Mouse (Mus musculus) adrenal gland, adult 2 months (tissue): ENCODE results near the gene Vmn2r89. TPM values are rescaled to one million over a fixed set of nuclear protein-coding genes. Genes with fewer than 3 reads are reported as not detected.
A peak's percentile ranks its signal among the peaks of the same experiment; 100 is the strongest.
"Not testable (repeated sequence)": the region's sequence is repeated elsewhere in the genome, so short reads cannot be mapped to it uniquely, and the experiment has no call there.

Experiments
- DNase-seq: peaks from one replicate; pipeline ENCODE4 v3.0.0; 2021
- long read RNA-seq: library from polyadenylated mRNA; stranded (forward); transcript quantifications from one replicate; pipeline ENCODE4 v2.0.0, GENCODE M21; 2021
- polyA plus RNA-seq: library from polyadenylated mRNA; depleted of rRNA; stranded (reverse); fragments of >200 nt; gene quantifications from 2 replicates; pipeline ENCODE4 v1.2.3, GENCODE M21; 2012; rRNA removed
- total RNA-seq, 2 experiments: library from RNA; stranded (reverse); gene quantifications; 2 replicates each; pipeline ENCODE4 v1.2.3; 2021

Vmn2r89 gene
- total RNA-seq (not detected), polyA plus RNA-seq (not detected in 2 replicates)
- long read RNA-seq, result 0 reads

DNA sequence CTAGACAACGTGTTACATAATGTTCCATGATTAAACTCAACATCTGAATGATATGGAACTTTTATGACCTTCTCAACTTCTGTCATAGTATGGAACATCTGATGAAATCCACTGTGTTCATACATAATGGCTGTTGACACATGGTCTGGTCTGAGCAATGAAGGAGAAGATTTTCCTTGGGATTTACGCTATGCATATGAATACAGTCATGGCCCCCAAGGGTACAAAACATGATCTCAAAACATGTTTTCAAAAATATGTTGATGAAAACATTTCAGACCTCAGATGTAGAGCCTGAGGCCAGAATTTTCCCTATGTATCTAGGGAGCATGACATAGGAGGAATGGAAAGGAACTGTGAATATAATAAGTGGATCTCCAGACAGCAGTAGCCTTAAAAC is at the start of gene Vmn2r89:
Gene Vmn2r89, plus strand, starts transcription at position 301 of the 400 bp plus-strand sequence.
- DNase-seq, result not testable (repeated sequence)

GRCm38 (mm10) chr14:51410520-51410919 is 41.1 kb upstream of the Vmn2r89 start, which contains the start of gene Vmn2r88:
TSS of gene Vmn2r88 (plus strand) at chr14:51410820.
- DNase-seq, result no peak

GRCm38 (mm10) chr14:51423885-51424284 is 27.8 kb upstream of the Vmn2r89 start:
- no peak for DNase-seq

- DNase-seq, result not testable (repeated sequence)
Observed at GRCm38 (mm10) chr14:51430138-51430537, 21.5 kb upstream of the Vmn2r89 start.

- DNase-seq, result no peak
Observed at GRCm38 (mm10) chr14:51434546-51434945, 17.1 kb upstream of the Vmn2r89 start.

DNA sequence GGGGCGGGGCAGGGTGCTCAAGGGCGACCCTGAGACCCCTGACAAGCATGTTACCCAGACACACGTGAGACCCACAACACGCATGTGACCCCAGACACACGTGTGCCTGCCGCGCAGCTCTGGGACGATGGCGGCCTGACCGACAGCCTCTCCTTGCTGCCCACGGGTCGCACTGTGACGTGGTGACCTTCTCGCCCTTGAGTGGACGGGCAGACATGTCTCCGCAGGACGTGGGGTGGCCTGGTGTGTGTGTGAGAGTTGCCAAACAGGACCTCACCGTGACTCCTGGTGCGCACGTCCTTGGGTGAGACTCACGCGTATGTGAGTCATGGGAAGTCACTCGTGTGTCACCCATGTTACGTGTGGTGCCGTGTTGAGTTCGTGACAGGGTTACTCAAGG is 16.6 kb upstream of the Vmn2r89 start:
- no peak for DNase-seq

GRCm38 (mm10) chr14:51438955-51439354 is 12.7 kb upstream of the Vmn2r89 start:
- no peak for DNase-seq

DNA sequence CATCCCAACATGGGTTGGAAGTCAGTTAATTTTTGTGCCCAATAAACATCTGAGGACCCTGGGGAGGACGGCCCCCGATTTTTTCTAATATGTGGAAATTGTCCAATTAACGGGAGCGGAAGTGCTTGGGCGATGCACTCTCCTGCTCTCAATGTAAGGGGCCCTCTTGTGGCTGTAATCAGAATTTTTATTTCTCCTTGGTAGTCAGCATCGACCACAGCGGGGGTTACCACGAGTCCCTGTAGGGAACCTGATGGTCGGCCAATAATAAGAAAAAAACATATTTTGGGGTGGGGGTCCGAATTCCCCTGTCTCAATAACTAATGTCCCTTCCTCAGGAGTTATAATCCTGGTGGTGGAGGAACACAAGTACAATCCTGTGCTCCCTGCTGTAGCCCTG is 28.6 kb downstream of the Vmn2r89 start:
- peak; percentile 24 for DNase-seq

- peak; percentile 72 for DNase-seq
Observed at GRCm38 (mm10) chr14:51481332-51482015, 29.8 kb downstream of the Vmn2r89 start.

DNA sequence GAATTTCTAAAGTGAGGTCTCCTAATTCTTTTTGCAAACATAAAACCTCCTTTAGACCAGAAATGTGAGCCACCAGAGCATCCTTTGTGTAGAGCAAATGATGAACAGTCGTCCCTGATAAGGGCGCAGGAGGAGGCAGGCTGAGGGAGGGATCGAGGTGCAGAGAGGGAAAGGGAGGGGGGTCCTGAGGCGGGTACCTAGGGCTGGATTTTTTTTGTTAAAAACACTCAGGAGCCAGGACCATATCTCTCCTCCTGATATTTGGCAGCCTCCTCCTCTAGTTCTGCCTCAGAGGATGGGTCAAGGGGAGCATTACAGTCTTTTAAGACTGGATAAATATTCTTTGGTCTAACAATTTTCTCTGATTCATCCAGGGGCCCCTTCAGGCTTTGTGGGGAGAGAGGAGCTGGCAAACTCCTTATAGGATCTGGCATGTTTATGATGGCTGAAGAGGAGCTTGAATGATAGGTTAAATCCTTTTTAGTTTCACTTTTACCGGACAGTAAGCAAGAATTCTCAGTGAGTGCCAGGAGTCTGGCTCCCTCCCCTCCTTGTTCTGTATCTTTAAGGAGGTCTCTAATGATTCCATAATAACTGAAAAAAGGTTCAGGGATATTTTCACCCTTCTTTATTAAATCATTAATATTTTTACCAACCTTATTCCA is 30.5 kb downstream of the Vmn2r89 start:
- peak; percentile 45 for DNase-seq

DNA sequence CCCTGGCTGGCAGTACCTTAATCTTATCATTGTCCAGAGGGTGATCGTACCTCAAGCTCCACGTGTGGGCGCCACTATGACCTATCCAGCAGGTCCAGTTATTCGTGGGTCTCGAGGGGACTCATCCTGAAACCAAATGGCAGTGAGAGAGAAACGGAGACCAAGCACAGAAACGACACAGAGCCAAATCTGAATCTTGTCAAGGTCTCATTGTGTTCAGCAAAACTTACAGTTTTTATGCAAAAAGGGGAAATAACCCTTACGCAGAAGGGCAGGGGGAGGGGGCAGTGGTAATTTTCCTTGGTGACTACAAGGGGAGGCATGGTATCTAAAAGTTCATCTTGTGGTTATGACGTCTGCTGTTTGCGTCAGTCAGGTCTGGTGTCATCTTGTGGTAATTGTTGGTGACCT is 31.3 kb downstream of the Vmn2r89 start:
- DNase-seq, result peak; percentile 61

DNA sequence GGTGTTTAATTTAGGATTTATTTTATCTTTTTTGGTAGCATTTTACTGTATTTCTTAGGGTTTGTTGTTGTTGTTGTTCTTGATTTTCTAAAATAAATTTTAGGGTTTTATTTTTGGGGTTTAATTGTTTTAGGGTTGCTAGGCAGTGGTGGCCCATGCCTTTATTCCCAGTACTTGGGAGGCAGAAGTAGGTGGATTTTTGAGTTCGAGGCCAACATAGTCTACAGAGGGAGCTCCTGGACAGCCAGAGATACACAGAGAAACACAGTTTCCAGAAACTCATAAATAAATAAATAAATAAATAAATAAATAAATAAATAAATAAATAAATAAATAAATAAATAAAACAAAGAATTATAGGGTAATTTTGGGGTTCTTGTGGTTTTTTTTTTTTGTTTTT is 32.0 kb downstream of the Vmn2r89 start:
- no peak for DNase-seq

GRCm38 (mm10) chr14:51486111-51486510 is 34.5 kb downstream of the Vmn2r89 start:
- DNase-seq, result no peak

DNA sequence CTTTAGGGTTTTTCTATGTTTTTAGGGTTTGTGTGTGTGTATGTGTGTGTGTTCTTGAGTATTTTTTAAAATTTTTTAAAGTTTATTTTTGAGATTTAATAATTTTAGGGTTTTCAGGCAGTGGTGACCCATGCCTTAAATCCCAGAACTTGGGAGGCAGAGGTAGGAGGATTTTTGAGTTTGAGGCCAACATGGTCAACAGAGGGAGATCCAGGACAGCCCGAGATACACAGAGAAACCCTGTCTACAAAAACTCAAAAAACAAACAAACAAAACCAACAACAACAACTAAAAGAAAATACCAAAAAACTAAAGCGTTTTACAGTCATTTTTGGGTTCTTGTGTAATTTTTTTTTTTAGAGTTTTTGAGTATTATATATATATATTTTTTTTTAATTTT is 44.1 kb downstream of the Vmn2r89 start:
- no peak for DNase-seq

DNA sequence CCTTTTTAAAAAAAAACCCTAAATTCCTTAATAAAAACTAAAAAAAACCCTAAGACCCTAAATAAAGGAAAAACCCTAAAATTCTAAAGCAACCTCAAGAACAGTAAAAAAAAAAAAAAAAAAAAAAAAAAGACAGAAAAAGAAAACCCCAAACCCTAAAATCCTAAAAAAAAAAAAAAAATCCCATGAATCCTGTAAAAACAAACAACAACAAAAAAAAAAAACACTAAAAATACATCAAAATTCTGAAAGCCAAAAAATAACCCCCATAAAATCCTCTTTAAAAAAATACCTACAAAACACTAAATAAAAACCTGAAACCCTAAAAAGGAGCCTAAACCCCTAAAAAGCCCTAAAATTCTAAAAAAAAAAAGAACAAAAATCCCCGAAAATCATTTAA is 45.3 kb downstream of the Vmn2r89 start:
- DNase-seq, result no peak

- DNase-seq, result no peak
Observed at GRCm38 (mm10) chr14:51497958-51498357, 46.3 kb downstream of the Vmn2r89 start.

DNA sequence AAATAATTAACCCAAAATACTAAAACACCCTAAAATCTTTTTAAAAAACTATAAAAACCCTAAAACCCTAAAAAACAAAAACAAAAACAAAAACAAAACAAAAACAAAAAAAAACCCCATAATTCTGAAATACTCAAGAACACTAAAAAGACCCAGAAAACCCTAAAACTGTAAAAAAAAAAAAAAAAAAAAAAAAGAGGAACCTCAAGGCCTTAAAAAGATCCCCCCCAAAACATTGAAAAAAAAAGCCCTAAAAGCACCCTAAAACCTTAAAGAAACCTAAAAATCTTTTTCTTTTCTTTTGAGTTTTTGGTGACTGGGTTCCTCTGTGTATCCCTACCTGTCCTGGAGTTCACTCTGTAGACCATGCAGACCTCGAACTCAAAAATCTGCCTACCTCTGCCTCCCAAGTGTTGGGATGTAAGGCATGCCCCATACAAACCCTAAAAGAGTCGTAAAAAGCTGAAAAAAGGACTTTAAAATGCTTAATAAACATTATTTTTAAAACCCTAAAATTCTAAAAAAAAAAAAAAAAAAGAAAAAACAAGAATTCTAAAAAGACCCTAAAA is 48.1 kb downstream of the Vmn2r89 start:
- no peak for DNase-seq

DNA sequence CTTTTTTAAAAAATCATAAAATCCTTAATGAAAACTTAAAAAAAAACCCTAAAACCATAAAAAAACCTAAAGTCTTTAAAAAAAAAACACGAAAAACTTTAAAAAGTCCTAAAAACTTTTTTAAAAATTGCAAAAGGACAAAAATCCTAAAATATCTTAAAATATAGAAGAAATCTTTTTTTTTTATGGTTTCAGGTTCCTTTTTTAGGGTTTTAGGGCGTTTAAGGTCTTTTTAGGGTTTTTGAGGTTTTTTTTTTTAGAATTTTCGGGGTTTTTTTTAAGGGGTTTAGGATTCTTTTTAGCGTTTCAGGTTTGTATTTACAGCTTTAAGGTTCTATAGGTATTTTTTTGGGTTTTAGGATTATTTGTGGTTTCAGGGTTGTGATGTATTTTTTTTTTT is 48.8 kb downstream of the Vmn2r89 start:
- no peak for DNase-seq

- no peak for DNase-seq
Observed at GRCm38 (mm10) chr14:51507416-51507815, 55.8 kb downstream of the Vmn2r89 start.
